Mouse (Mus musculus) sigmoid colon, adult 10 weeks (tissue): ENCODE data around the gene Ehd2. TPM values are rescaled to one million over a fixed set of nuclear protein-coding genes. Genes with fewer than 3 reads are reported as not detected.

Experiments
- polyA plus RNA-seq: library from polyadenylated mRNA; stranded (reverse); fragments of 350-450 nt; fragmentation: Illumina TruSeq; extraction: RNeasy Lipid Tissue Mini Kit (QIAGEN cat#74804); gene quantifications from one replicate; pipeline ENCODE4 v1.2.3, GENCODE M21; 2014; ENCODE audit warnings: low read depth, low replicate concordance

Gene Ehd2
- 14.9 TPM for polyA plus RNA-seq

GRCm38 (mm10) chr7:15967312-15967711, at the start of gene Ehd2:
TSS of gene Ehd2 (minus strand) at chr7:15967567.

GRCm38 (mm10) chr7:15945721-15946536, 21.4 kb downstream of the Ehd2 start, which contains the start of gene Nop53:
TSS of gene Nop53 (minus strand) at chr7:15946074.

GRCm38 (mm10) chr7:15922220-15922773, 45.1 kb downstream of the Ehd2 start, which contains the start of gene Selenow:
TSS of gene Selenow (minus strand) at chr7:15922402.

Other genes starting within 250 kb of the Ehd2 start
- not detected for gene Obox5, start 217.4 kb downstream of the Ehd2 start, polyA plus RNA-seq
- gene Obox6, start 127.9 kb downstream of the Ehd2 start, polyA plus RNA-seq: not detected
- gene Crx, start 87.6 kb downstream of the Ehd2 start, polyA plus RNA-seq: not detected
- not detected for gene Crxos, start 85.0 kb downstream of the Ehd2 start, polyA plus RNA-seq
- gene Selenow, start 45.2 kb downstream of the Ehd2 start, polyA plus RNA-seq: 3.3 TPM
- gene Nop53, start 21.5 kb downstream of the Ehd2 start, polyA plus RNA-seq: 11.6 TPM
- 0.76 TPM for gene Bicra, start 80.4 kb upstream of the Ehd2 start, polyA plus RNA-seq
- gene Zfp541, start 94.2 kb upstream of the Ehd2 start, polyA plus RNA-seq: not detected
- 16.1 TPM for gene Napa, start 130.9 kb upstream of the Ehd2 start, polyA plus RNA-seq
- 9.7 TPM for gene Kptn, start 152.3 kb upstream of the Ehd2 start, polyA plus RNA-seq
- gene Slc8a2, start 162.3 kb upstream of the Ehd2 start, polyA plus RNA-seq: 0.13 TPM
- gene Meis3, start 207.5 kb upstream of the Ehd2 start, polyA plus RNA-seq: 0.85 TPM